Comparison of ENCODE assay signal across 26 mouse cellular contexts in genomic region chr4:77743391-77743790, GRCm38 (mm10).
DNase-seq lines count a peak whose midpoint lies in the region; ATAC-seq and TF ChIP-seq lines count a peak whose summit lies in the region.
"Had no signal": no experiment of that assay in that cellular context is flagged by ENCODE, and none has a peak within 500 bp of the region (broad histone marks: within the 10 kb centered on the region; RNA-seq: fewer than 3 reads in every experiment).

No protein-coding gene starts in this region.

- WGBS in heart, embryonic 12.5 days = 48% methylated on average over 2 of the region's 2 CpGs

- H3K36me3 ChIP-seq in heart, embryonic 12.5 days = no peaks in the 10 kb centered on the region
- H3K36me3 ChIP-seq: forebrain, embryonic 10.5 days; kidney, embryonic 15.5 days; limb, embryonic 15.5 days; neural tube, embryonic 15.5 days had no signal

- ATAC-seq in heart, embryonic 12.5 days (ENCODE audit: insufficient number of reproducible peaks, low FRiP score) = peak; percentile 45; the same call in 1 of the 2 replicates
- no peak for ATAC-seq in megakaryocyte progenitor cell, adult 5-6 weeks (replicated peaks; ENCODE audit: poor library complexity)
- ATAC-seq: hindbrain, postnatal 0 days; intestine, postnatal 0 days had no signal

- H3K4me3 ChIP-seq in left cerebral cortex, adult 2 months = no peak overlapping the region
- H3K4me3 ChIP-seq in heart, embryonic 12.5 days = no peak overlapping the region
- H3K4me3 ChIP-seq: forebrain, embryonic 10.5 days; kidney, embryonic 15.5 days; layer of hippocampus, adult 2 months; limb, embryonic 15.5 days; megakaryocyte, embryonic 14.5 days; myocyte; neural tube, embryonic 15.5 days had no signal

- no peak overlapping the region for H3K9ac ChIP-seq in heart, embryonic 12.5 days
- H3K9ac ChIP-seq: kidney, embryonic 15.5 days; limb, embryonic 15.5 days; neural tube, embryonic 15.5 days had no signal

- intact Hi-C loops in left cerebral cortex, adult 2 months (cut with DNase I) = no loop called here
- intact Hi-C loops in left cerebral cortex, postnatal 36 days (cut with DNase I) = no loop called here

- H3K9me3 ChIP-seq in heart, embryonic 12.5 days (replicated peaks) = no peaks in the 10 kb centered on the region
- H3K9me3 ChIP-seq: forebrain, embryonic 10.5 days; kidney, embryonic 15.5 days; limb, embryonic 15.5 days; megakaryocyte, embryonic 14.5 days; neural tube, embryonic 15.5 days had no signal

- 0 out of 2 replicates have a peak overlapping the region, but pooled peaks have one; percentile 10 for H3K4me2 ChIP-seq in heart, embryonic 12.5 days
- H3K4me2 ChIP-seq: kidney, embryonic 15.5 days; limb, embryonic 15.5 days; neural tube, embryonic 15.5 days had no signal

- 0 out of 2 replicates have a peak, but pooled peaks cover 6% of the 10 kb centered on the region for H3K4me1 ChIP-seq in heart, embryonic 12.5 days (replicated peaks)
- H3K4me1 ChIP-seq: forebrain, embryonic 10.5 days; kidney, embryonic 15.5 days; limb, embryonic 15.5 days; megakaryocyte, embryonic 14.5 days; neural tube, embryonic 15.5 days had no signal

- no peak for DNase-seq in left cerebral cortex, adult 2 months (ENCODE audit: extremely low spot score in 1 of 2, low spot score in 2 of 2)
- DNase-seq in left cerebral cortex, postnatal 36 days (ENCODE audit: low spot score in 2 of 2) = no peak
- DNase-seq in heart, adult 8-10 months (ENCODE audit: low spot score) = peak; percentile 17
- peak; percentile 5 for DNase-seq in heart, postnatal 4 days
- DNase-seq in layer of hippocampus, adult 18-20 months (ENCODE audit: low spot score in 2 of 2) = no peak
- DNase-seq in thymus, postnatal 10 days (ENCODE audit: low spot score in 2 of 2) = no peak
- DNase-seq: adrenal gland, adult 2 months; cerebellum, adult 9-10 months; embryo, embryonic 11 days; gastrocnemius, postnatal 10 days; layer of hippocampus, postnatal 36 days; lung, postnatal 14 days; midbrain, embryonic 14.5 days; right cerebral cortex, postnatal 25 days; thymus, adult 18-20 months had no signal

- H3K27me3 ChIP-seq in heart, embryonic 12.5 days (replicated peaks) = no peaks in the 10 kb centered on the region
- H3K27me3 ChIP-seq: kidney, embryonic 15.5 days; limb, embryonic 15.5 days; megakaryocyte, embryonic 14.5 days; neural tube, embryonic 15.5 days had no signal

- TF ChIP-seq CTCF in left cerebral cortex, adult 2 months (IDR thresholded peaks at IDR 0.05) = no peak

- peak overlapping the region; percentile 40; the same call in 1 of the 2 replicates for H3K27ac ChIP-seq in left cerebral cortex, adult 2 months
- peak overlapping the region; percentile 38; the same call in 1 of the 2 replicates for H3K27ac ChIP-seq in heart, embryonic 12.5 days (ENCODE audit: poor library complexity, severe bottlenecking)
- H3K27ac ChIP-seq: forebrain, embryonic 10.5 days; hindbrain, postnatal 0 days; kidney, embryonic 15.5 days; layer of hippocampus, adult 2 months; limb, embryonic 15.5 days; neural tube, embryonic 15.5 days had no signal

Comparison
In these comparisons a context has a peak if more than half of its experiments do, and no peak if none do; other contexts are left out.
1. DNase-seq: peak in heart, adult 8-10 months (single experiment) and heart, postnatal 4 days (single experiment); none in left cerebral cortex, adult 2 months (0 of 2), left cerebral cortex, postnatal 36 days (0 of 2), layer of hippocampus, adult 18-20 months (0 of 2) and thymus, postnatal 10 days (0 of 2).